Mouse (Mus musculus): Measurements from ENCODE around the gene Gna13.

- no peak for TF ChIP-seq CTCF (IDR thresholded peaks at IDR 0.05; ENCODE audit: low read depth)
- no peak for TF ChIP-seq EP300 (IDR thresholded peaks at IDR 0.05; ENCODE audit: low read depth)
Measured at GRCm38 (mm10) chr11:109417472-109418040, 54.9 kb downstream of the Gna13 start.
